Mouse (Mus musculus): ENCODE results near the gene Plcd3.

Gene Plcd3

DNA sequence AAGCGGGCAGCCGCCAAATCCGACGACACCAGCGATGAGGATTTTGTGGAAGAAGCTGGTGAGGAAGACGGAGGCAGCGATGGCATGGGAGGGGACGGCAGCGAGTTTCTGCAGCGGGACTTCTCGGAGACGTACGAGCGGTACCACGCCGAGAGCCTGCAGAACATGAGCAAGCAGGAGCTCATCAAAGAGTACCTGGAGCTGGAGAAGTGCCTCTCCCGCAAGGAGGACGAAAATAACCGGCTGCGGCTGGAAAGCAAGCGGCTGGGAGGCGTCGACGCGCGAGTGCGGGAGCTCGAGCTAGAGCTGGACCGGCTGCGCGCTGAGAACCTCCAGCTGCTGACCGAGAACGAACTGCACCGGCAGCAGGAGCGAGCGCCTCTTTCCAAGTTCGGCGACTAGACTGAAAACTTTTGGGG, 16.1 kb upstream of the Plcd3 start:
- peak; percentile 69 for DNase-seq (ENCODE audit: low spot score)

GRCm38 (mm10) chr11:103116959-103117590, 15.6 kb upstream of the Plcd3 start:
- peak; percentile 82 for DNase-seq (ENCODE audit: low spot score)

DNA sequence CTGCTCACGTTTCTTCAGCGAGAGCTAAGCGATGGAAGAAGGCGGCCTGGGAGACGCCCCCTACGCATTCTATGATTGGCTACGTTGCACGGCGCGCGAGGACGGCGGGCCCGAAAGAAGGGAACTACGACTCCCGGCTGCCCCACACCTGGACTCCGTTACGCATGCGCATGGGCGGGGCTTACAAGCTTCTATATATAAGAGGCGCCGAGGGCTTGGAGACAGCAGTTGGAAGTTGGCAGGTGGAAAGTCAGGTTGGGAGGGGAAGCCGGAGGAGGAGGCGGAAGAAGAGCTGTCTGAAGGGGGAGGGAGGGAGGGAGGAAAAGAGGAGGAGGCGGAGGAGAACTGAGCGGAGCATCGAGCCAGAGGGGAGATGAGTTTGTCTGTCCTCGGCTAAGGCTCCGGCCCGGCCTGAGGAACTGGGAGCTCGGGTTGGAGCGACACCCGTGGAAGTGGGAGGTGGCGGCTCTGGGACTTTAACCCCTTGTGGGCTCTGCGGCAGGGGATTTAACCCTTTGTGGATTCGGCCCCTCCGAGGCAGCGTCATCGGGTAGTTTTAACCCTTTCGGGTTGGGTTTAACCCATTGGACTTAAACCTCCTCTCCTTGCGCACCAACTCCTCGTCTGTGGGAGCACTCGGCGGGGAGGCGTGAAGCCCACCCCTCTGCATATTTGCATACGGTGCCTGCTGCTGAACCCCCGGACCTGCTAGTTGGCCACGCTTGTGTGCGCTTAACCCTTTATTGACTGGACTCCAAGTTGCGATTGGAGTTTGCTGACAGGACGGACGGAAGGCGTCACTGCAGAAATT, 14.8 kb upstream of the Plcd3 start, which contains the start of gene Hexim1:
TSS of gene Hexim1 (plus strand) at position 224 of the 811 bp plus-strand sequence.
- DNase-seq (ENCODE audit: low spot score) = peak; percentile 100

DNA sequence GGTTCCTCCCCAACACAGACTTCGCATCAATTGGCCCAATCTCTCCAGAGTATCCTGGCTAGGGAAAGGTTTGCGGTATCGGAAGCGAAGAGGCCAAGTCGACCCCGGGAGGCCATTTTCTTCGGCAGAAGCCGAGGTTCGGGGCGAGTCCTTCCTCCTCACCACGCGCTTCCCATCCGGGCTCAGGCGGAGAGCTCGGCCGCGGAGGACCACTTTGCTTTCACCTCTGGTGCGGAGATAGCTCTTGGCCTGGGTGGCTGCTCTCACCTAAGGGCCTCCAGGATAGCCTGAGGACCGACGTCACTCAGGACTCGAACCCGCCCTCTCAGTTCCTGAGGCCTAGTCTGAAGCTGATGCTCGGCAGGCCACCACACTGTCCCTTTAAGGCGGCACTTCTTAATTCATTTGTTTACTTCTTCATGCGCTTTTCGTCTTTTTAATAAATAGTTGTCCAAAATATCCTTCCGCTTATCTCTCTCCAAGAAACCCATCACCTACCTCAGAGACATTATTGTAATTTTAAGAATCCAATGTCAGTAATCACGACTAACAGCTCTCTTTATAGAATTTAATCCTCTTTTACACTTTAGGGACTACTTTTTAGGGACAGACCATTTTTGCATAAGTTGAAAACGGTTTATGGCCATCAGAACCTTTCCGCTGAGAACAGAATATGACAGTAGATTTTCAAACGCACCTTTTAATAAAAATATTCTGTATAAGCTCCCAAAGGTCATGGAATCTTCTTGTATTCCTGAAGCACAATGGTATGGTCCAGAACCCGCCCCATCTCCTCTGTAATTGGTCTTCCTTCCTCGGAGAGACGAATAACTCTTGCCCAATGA, 13.9 kb upstream of the Plcd3 start:
- DNase-seq (ENCODE audit: low spot score) = peak; percentile 90

- no peak for DNase-seq (ENCODE audit: low spot score)
Measured at GRCm38 (mm10) chr11:103114270-103114943, 12.9 kb upstream of the Plcd3 start.

GRCm38 (mm10) chr11:103113771-103114170, 12.3 kb upstream of the Plcd3 start:
- DNase-seq (ENCODE audit: low spot score) = no peak

DNA sequence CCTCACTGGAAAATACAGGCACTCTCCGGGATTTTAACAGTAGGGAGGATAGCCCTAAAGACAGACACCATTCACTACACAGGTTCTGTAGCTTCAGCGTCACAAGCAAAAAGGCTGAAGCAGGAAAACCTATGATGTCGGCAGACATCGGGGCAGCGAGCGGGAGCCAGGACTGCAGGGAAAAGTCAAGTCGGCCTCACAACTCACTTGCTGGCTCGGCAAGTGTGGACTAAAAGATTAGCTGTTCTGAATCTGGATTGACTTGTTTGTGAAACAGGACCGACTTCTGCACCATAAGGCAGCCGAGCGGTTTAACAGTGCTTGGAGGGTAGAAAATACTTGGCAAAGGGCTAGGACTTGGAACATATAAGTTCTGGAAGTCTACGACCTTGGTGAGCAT, 11.5 kb upstream of the Plcd3 start:
- DNase-seq (ENCODE audit: low spot score) = no peak

DNA sequence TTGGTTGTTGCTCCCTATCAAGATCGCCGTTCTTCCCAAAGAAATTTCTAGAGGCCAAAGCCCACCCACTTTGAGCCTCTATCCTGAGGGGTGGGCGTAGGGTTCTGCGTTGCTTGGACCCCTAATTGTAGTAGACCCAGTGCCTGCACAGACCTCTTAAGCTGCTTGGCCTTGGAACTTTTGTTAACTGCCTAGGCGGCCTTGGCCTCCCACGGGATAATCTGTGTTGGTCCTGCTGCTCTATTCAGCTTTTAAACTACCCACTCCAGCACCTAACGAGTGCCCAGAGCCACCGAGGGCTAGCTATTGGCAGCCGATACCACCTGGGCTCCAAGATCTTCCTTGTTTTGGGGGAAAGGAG, 11.1 kb upstream of the Plcd3 start:
- no peak for DNase-seq (ENCODE audit: low spot score)

GRCm38 (mm10) chr11:103111881-103112551, 10.6 kb upstream of the Plcd3 start:
- peak; percentile 63 for DNase-seq (ENCODE audit: low spot score)

DNA sequence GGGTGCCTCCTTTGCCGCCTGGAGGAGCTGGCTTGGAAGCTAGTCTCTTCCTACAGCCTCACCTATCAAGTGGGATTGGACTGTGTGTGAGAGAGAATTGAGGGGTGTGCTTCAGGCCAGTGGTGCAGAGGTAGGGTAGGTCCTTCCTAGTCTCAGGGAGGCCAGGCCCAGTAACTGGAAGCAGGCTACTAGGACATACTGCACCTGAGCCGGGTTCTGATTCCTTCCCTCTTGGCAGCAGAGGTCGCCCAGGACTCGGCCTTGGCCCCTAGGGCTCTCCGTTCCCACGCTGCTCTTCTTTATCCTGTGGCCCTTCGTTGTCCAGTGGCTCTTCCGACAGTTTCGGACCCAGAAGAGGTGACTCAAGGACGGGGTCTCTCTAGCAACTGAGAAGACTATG, 9.8 kb upstream of the Plcd3 start:
- DNase-seq (ENCODE audit: low spot score) = no peak

DNA sequence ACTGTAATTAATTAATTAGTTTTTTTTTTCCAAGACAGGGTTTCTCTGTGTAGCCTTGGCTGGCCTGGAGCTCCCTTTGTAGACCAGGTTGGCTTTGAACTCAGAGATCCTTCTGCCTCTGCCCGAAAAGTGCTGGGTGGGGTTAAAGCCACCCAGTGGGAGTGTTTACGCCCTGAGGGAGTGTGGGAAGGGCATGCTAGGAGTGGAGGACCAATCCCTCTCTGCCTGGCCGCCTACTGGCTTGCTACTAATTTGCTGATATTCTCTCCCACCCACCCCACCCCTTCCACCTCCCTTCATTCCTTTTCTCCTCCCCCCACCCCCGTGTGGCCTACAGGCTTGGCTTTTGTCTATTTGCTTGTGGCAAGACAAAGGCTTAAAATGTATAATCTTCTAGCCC, 4.9 kb upstream of the Plcd3 start:
- no peak for DNase-seq (ENCODE audit: low spot score)

- DNase-seq (ENCODE audit: low spot score) = no peak
Measured at GRCm38 (mm10) chr11:103105810-103106209, 4.4 kb upstream of the Plcd3 start.

DNA sequence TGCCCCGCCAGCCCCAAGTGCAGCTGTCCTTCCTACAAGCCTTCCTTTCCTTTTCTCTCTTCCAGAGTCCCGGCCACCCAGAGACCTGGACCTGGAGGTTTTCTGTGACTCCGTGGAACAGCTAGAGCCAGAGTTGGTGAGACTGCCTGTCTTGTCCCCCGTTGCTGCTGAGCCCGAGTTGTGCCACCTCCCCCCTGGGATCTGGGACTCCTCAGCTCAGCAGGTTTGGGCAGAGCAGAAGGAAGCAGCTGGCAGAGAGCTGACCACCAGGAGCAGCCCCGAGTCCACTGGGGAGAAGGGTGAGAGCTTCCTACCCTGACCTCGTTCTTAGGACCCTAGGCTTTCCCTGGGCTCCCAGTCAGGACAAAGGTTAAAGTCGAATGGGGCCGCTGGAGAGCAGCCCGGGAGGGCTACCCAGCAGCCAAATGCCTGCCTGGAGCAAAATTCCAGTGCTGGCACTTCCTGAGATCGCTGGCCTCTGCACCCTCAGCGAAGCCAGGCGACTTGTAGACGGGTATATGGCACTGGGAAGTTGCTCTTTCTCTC, 3.8 kb upstream of the Plcd3 start:
- no peak for DNase-seq (ENCODE audit: low spot score)

DNA sequence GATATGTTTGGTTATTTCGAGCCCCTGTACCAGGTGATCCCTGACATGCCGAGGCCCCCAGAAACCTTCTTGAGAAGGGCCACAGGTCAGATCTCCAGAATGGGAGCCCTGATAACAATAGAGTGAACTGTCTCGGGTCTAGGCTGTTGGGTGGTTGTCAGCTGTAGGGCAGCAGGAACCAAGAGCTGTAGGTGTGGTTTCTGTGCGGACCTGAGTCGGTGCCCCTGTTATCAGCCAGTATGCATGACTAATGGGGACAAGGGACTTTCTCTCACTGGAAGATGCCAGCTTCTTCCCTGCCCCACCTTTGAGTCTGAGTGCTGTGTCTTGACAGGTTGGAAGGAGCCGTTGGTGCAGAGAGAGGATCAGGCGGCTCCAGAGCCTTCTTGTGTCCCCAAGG, 3.0 kb upstream of the Plcd3 start:
- no peak for DNase-seq (ENCODE audit: low spot score)

- DNase-seq (ENCODE audit: low spot score) = no peak
Measured at GRCm38 (mm10) chr11:103103621-103104020, 2.2 kb upstream of the Plcd3 start.

DNA sequence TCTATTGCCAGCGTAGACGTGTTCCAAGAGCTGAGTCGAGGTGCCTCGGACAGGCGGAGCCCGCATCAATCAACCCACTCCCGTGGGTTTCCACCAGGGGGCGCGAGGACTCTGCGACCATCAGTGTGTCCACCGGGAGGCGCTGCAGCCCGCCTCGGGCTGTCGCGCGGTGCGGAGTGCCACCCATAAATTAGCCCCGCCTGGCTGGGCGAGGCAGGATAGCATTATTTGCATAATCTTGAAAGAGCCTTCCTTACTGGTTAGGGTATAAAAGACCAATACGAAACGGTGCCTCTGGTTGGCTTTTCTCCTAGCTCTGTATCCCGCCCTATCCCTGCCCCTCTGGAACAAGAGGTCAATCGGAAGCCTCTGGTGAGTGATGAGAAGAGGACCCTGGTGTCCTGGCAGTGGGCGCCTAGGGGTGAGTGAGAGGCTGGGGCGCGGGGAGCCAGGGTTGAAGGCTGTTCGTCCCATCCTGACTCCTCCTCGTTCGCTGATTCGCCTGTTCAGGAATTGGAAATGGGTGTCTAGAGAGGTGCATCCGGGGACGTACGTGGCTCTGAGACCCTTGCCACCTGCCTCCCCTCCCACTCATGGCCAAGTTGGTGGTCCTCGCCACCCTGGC, 1.4 kb upstream of the Plcd3 start:
- peak; percentile 96 for DNase-seq (ENCODE audit: low spot score)

DNA sequence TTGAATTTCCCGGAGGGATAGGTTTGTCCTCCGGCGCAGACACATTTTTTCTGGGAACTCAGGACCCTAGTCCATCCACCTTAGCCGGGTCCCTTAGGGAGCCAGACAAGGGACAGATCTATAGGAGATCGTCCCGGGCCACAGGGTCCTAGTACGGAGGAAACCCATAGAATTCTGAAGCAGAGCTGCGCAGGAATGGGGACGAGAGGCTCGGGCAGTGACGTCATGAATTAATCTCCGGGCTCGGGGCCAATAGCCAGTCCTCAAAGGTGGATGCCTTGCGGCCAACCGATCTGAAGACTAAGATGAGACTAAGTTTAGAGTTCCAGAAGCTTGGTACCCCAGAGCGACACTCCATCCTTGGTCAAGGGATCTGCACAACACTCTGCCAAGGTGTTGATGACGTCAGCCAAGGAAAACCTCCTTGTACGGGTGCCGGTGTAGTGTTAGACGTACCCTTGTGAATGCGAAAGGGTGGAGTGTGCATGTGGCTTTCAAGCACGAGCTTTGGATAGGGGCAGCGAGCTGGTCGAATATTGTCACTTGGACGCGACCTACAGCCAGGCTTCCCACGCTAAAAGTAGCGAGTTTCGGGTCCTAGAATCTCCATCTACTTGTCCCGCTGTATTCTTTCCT, 526 bp upstream of the Plcd3 start:
- peak; percentile 68 for DNase-seq (ENCODE audit: low spot score)

DNA sequence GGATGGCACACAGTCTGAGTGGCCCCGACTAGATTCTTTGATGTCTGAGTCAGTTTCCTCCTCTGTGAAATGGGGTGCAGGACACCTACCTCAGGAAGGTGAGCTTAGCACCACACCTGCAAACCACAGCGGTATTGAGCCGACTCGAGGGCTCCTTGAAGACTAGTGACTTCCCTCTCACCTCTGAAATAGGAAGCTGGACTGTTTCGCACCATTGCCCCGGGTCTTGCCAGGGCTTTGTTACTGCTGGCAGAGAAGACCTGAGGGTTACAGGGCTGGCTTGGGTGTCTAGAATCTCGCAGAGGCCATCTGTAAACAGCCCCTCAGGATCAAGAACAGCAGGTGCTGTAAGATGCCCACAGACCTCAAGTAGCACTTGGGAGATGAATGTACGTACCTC, 1.1 kb downstream of the Plcd3 start:
- no peak for DNase-seq (ENCODE audit: low spot score)

DNA sequence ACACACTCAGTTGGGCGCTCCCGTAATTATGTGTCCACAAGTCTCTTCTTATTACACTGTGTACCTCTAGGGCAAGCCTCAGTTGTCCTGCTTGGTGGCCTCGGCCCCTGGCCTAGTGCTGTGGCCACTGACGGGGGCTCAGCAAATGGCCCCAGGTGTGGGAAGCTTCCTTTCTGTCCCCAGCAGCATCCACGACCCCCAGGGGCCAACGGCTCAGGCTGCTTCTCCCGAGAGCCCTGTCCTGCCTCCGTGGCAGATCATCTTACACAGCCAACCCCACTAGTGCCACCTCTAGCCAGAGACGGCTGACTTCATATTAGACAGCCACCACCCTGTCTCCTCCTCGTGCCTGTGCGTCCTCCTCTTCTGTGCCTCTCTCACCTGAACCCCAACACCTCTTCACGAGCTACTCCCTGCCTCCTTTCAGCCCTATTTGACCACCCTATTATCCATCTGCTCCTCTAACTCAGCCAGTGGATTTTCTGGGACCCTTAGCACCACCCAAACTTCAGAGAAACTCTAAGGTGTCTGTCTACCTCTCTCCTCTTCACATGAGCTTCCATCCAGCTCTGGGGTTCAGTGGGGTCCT, 2.0 kb downstream of the Plcd3 start:
- DNase-seq (ENCODE audit: low spot score) = no peak
